ENCODE assay signal across 29 mouse cellular contexts in the genomic region with DNA sequence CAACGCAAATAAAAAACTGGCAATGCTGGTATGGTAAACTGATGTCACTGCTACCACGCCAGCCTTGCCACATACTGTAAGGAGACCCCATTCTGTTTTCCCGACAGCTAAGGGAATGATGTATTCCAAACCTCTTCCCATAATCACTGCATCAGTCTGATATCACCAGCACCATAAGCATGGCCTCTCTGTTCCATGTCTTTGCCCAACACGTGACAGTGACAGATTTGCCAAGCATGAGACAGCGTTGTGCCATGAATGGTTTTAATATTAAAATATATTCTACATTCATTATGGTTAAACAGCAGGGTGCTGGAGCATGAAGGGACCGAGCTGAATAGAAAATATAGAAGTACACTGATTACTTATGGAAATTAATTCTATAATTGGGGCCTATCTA. TPM values are rescaled to one million over a fixed set of nuclear protein-coding genes. Genes with fewer than 3 reads are reported as not detected.
DNase-seq lines count a peak whose midpoint lies in the region; ATAC-seq and TF ChIP-seq lines count a peak whose summit lies in the region.
"Had no signal": no experiment of that assay in that cellular context is flagged by ENCODE, and none has a peak within 500 bp of the region (broad histone marks: within the 10 kb centered on the region; RNA-seq: fewer than 3 reads in every experiment).

No protein-coding gene starts in this region.

- H3K27ac ChIP-seq in forebrain, embryonic 14.5 days (ENCODE audit: low read depth, low read length) = no peak overlapping the region
- no peak overlapping the region for H3K27ac ChIP-seq in forebrain, embryonic 11.5 days (ENCODE audit: low read depth, low read length)
- H3K27ac ChIP-seq in hindbrain, embryonic 11.5 days (ENCODE audit: low read depth, low read length) = no peak overlapping the region
- H3K27ac ChIP-seq in hindbrain, postnatal 0 days = no peak overlapping the region
- peak overlapping the region; percentile 40; the same call in 1 of the 2 replicates for H3K27ac ChIP-seq in hindbrain, embryonic 12.5 days
- H3K27ac ChIP-seq in midbrain, embryonic 14.5 days (replicated peaks; ENCODE audit: low read depth, low read length) = no peak overlapping the region
- H3K27ac ChIP-seq: embryonic facial prominence, embryonic 10.5 days; embryonic facial prominence, embryonic 15.5 days; liver, embryonic 12.5 days had no signal

- H3K27me3 ChIP-seq in forebrain, embryonic 14.5 days (replicated peaks; ENCODE audit: control insufficient read depth, insufficient read depth, low read length) = no peaks in the 10 kb centered on the region
- H3K27me3 ChIP-seq in forebrain, embryonic 11.5 days (ENCODE audit: control insufficient read depth, insufficient read depth, low read length) = no peaks in the 10 kb centered on the region
- H3K27me3 ChIP-seq in hindbrain, embryonic 11.5 days (ENCODE audit: control insufficient read depth, insufficient read depth, low read length) = no peaks in the 10 kb centered on the region
- H3K27me3 ChIP-seq in hindbrain, postnatal 0 days (ENCODE audit: insufficient read depth, low read length) = no peaks in the 10 kb centered on the region
- no peaks in the 10 kb centered on the region for H3K27me3 ChIP-seq in hindbrain, embryonic 12.5 days
- no peaks in the 10 kb centered on the region for H3K27me3 ChIP-seq in midbrain, embryonic 14.5 days (ENCODE audit: control insufficient read depth, insufficient read depth, low read length)
- H3K27me3 ChIP-seq: embryonic facial prominence, embryonic 15.5 days; heart, embryonic 12.5 days; liver, embryonic 12.5 days; megakaryocyte, embryonic 14.5 days; Patski had no signal

- no peak for DNase-seq in forebrain, embryonic 14.5 days (ENCODE audit: low spot score)
- no peak for DNase-seq in forebrain, embryonic 11.5 days (ENCODE audit: low spot score)
- DNase-seq in hindbrain, embryonic 11.5 days (ENCODE audit: low spot score) = no peak
- no peak for DNase-seq in hindbrain, postnatal 0 days (ENCODE audit: low spot score)
- peak; percentile 35 for DNase-seq in midbrain, embryonic 14.5 days
- DNase-seq in embryo, embryonic 10.5 days (ENCODE audit: low spot score) = no peak
- no peak for DNase-seq in heart, postnatal 14 days
- DNase-seq: adrenal gland, postnatal 14 days; cerebellum, adult 2 months; cerebellum, postnatal 14 days; gastrocnemius, postnatal 25 days; heart, adult 18-20 months; kidney, adult 9 months; kidney, postnatal 10 days; layer of hippocampus, postnatal 36 days; left cerebral cortex, postnatal 4 days; liver, postnatal 0 days; right cerebral cortex, adult 18-20 months; spleen, adult 18-20 months; thymus, postnatal 14 days had no signal

- H3K9ac ChIP-seq in forebrain, embryonic 14.5 days (ENCODE audit: low read length) = no peak overlapping the region
- no peak overlapping the region for H3K9ac ChIP-seq in forebrain, embryonic 11.5 days (ENCODE audit: low read length)
- no peak overlapping the region for H3K9ac ChIP-seq in hindbrain, embryonic 11.5 days (ENCODE audit: low read depth, low read length)
- H3K9ac ChIP-seq in hindbrain, postnatal 0 days (replicated peaks; ENCODE audit: low read length) = no peak overlapping the region
- H3K9ac ChIP-seq in hindbrain, embryonic 12.5 days = no peak overlapping the region
- no peak overlapping the region for H3K9ac ChIP-seq in midbrain, embryonic 14.5 days (replicated peaks; ENCODE audit: low read length)
- H3K9ac ChIP-seq: embryonic facial prominence, embryonic 15.5 days; heart, embryonic 12.5 days; liver, embryonic 12.5 days; liver, postnatal 0 days had no signal

- H3K9me3 ChIP-seq in forebrain, embryonic 14.5 days (replicated peaks; ENCODE audit: control insufficient read depth, low read length) = no peaks in the 10 kb centered on the region
- no peaks in the 10 kb centered on the region for H3K9me3 ChIP-seq in forebrain, embryonic 11.5 days (ENCODE audit: control insufficient read depth, low read length)
- no peaks in the 10 kb centered on the region for H3K9me3 ChIP-seq in hindbrain, embryonic 11.5 days (ENCODE audit: control insufficient read depth, low read length)
- no peaks in the 10 kb centered on the region for H3K9me3 ChIP-seq in hindbrain, postnatal 0 days (ENCODE audit: low read length)
- no peaks in the 10 kb centered on the region for H3K9me3 ChIP-seq in hindbrain, embryonic 12.5 days (replicated peaks)
- no peaks in the 10 kb centered on the region for H3K9me3 ChIP-seq in midbrain, embryonic 14.5 days (ENCODE audit: control insufficient read depth, low read length)
- H3K9me3 ChIP-seq: embryonic facial prominence, embryonic 10.5 days; embryonic facial prominence, embryonic 15.5 days; heart, embryonic 12.5 days; liver, embryonic 12.5 days; megakaryocyte, embryonic 14.5 days had no signal

- no peak overlapping the region for H3K4me2 ChIP-seq in forebrain, embryonic 14.5 days (ENCODE audit: low read length)
- no peak overlapping the region for H3K4me2 ChIP-seq in forebrain, embryonic 11.5 days (ENCODE audit: low read depth, low read length, severe bottlenecking)
- no peak overlapping the region for H3K4me2 ChIP-seq in hindbrain, embryonic 11.5 days (replicated peaks; ENCODE audit: low read depth, low read length)
- H3K4me2 ChIP-seq in hindbrain, postnatal 0 days (ENCODE audit: low read depth, low read length) = no peak overlapping the region
- no peak overlapping the region for H3K4me2 ChIP-seq in hindbrain, embryonic 12.5 days (replicated peaks)
- no peak overlapping the region for H3K4me2 ChIP-seq in midbrain, embryonic 14.5 days (ENCODE audit: low read length)
- H3K4me2 ChIP-seq: embryonic facial prominence, embryonic 15.5 days; heart, embryonic 12.5 days; liver, embryonic 12.5 days had no signal

- no peak for TF ChIP-seq CTCF in hindbrain, postnatal 0 days (IDR thresholded peaks at IDR 0.05; ENCODE audit: low read depth)

- no peak overlapping the region for H3K4me3 ChIP-seq in forebrain, embryonic 14.5 days (ENCODE audit: low read depth, low read length)
- no peak overlapping the region for H3K4me3 ChIP-seq in forebrain, embryonic 11.5 days (ENCODE audit: low read depth, low read length)
- no peak overlapping the region for H3K4me3 ChIP-seq in hindbrain, embryonic 11.5 days (ENCODE audit: low read depth, low read length)
- H3K4me3 ChIP-seq in hindbrain, postnatal 0 days (ENCODE audit: low read length) = no peak overlapping the region
- H3K4me3 ChIP-seq in hindbrain, embryonic 12.5 days = no peak overlapping the region
- H3K4me3 ChIP-seq in midbrain, embryonic 14.5 days (replicated peaks; ENCODE audit: low read depth, low read length) = no peak overlapping the region
- H3K4me3 ChIP-seq: embryonic facial prominence, embryonic 10.5 days; embryonic facial prominence, embryonic 15.5 days; heart, embryonic 12.5 days; liver, embryonic 12.5 days; megakaryocyte, embryonic 14.5 days had no signal

- H3K36me3 ChIP-seq in forebrain, embryonic 14.5 days (ENCODE audit: control insufficient read depth, insufficient read depth, low read length) = no peaks in the 10 kb centered on the region
- no peaks in the 10 kb centered on the region for H3K36me3 ChIP-seq in forebrain, embryonic 11.5 days (ENCODE audit: control insufficient read depth, insufficient read depth, low read length)
- H3K36me3 ChIP-seq in hindbrain, embryonic 11.5 days (ENCODE audit: control insufficient read depth, insufficient read depth, low read length) = no peaks in the 10 kb centered on the region
- no peaks in the 10 kb centered on the region for H3K36me3 ChIP-seq in hindbrain, postnatal 0 days (ENCODE audit: insufficient read depth, low read length)
- H3K36me3 ChIP-seq in hindbrain, embryonic 12.5 days = no peaks in the 10 kb centered on the region
- no peaks in the 10 kb centered on the region for H3K36me3 ChIP-seq in midbrain, embryonic 14.5 days (ENCODE audit: control insufficient read depth, insufficient read depth, low read length)
- H3K36me3 ChIP-seq: embryonic facial prominence, embryonic 10.5 days; embryonic facial prominence, embryonic 15.5 days; G1E; heart, embryonic 12.5 days; liver, embryonic 12.5 days had no signal

- intact Hi-C loops in heart, postnatal 14 days (cut with DNase I) = no loop called here

- peak; percentile 30; the same call in 1 of the 2 replicates for ATAC-seq in forebrain, embryonic 14.5 days
- ATAC-seq in forebrain, embryonic 11.5 days (replicated peaks; ENCODE audit: low FRiP score) = no peak
- peak; percentile 75 for ATAC-seq in hindbrain, embryonic 11.5 days (ENCODE audit: low FRiP score)
- no peak for ATAC-seq in hindbrain, postnatal 0 days
- ATAC-seq in hindbrain, embryonic 12.5 days (ENCODE audit: low FRiP score) = peak; percentile 79
- ATAC-seq in midbrain, embryonic 14.5 days (ENCODE audit: low FRiP score, low TSS enrichment) = peak; percentile 67
- ATAC-seq: intestine, embryonic 16.5 days; liver, embryonic 12.5 days; liver, postnatal 0 days; Patski had no signal

- peaks cover 2% of the 10 kb centered on the region; the same call in 1 of the 2 replicates for H3K4me1 ChIP-seq in forebrain, embryonic 14.5 days (ENCODE audit: control insufficient read depth, insufficient read depth, low read length)
- no peaks in the 10 kb centered on the region for H3K4me1 ChIP-seq in forebrain, embryonic 11.5 days (replicated peaks; ENCODE audit: control insufficient read depth, insufficient read depth, low read length)
- H3K4me1 ChIP-seq in hindbrain, embryonic 11.5 days (replicated peaks; ENCODE audit: control insufficient read depth, insufficient read depth, low read length) = peaks cover 2% of the 10 kb centered on the region; the same call in 1 of the 2 replicates
- no peaks in the 10 kb centered on the region for H3K4me1 ChIP-seq in hindbrain, postnatal 0 days (ENCODE audit: insufficient read depth, low read length)
- H3K4me1 ChIP-seq in hindbrain, embryonic 12.5 days = peaks cover 40% of the 10 kb centered on the region
- peaks cover 27% of the 10 kb centered on the region for H3K4me1 ChIP-seq in midbrain, embryonic 14.5 days (ENCODE audit: control insufficient read depth, insufficient read depth, low read length)
- H3K4me1 ChIP-seq: liver, embryonic 12.5 days had no signal

- WGBS in forebrain, embryonic 14.5 days = 75% methylated on average over 6 of the region's 6 CpGs
- 86% methylated on average over 6 of the region's 6 CpGs for WGBS in forebrain, embryonic 11.5 days
- WGBS in hindbrain, embryonic 11.5 days = 67% methylated on average over 6 of the region's 6 CpGs
- 47% methylated on average over 6 of the region's 6 CpGs for WGBS in hindbrain, postnatal 0 days
- WGBS in hindbrain, embryonic 12.5 days = 59% methylated on average over 6 of the region's 6 CpGs
- WGBS in midbrain, embryonic 14.5 days = 51% methylated on average over 6 of the region's 6 CpGs

RNA-seq across cellular contexts. Expression of gene 1700025G04Rik, which starts 14.2 kb away (rescaled TPM):
- polyA plus RNA-seq in forebrain, embryonic 14.5 days (2014; fragmentation: Nextera tagmentation; extraction: Ambion mirVana) = 25.3 and 28.5 TPM in 2 replicates
- 25.6 and 28.7 TPM in 2 replicates for polyA plus RNA-seq in forebrain, embryonic 11.5 days (2014; fragmentation: Nextera tagmentation; extraction: Ambion mirVana)
- polyA plus RNA-seq in hindbrain, embryonic 11.5 days (2014; fragmentation: Nextera tagmentation; extraction: Ambion mirVana) = 46.1 and 52.7 TPM in 2 replicates
- 19.9 and 32.4 TPM in 2 replicates for total RNA-seq in hindbrain, postnatal 0 days (2014; rRNA removed)
- 22.5 and 24.9 TPM in 2 replicates for polyA plus RNA-seq in hindbrain, postnatal 0 days (2015; fragmentation: Nextera tagmentation; extraction: Ambion mirVana)
- polyA plus RNA-seq in hindbrain, embryonic 12.5 days (2016; fragmentation: Nextera tagmentation; extraction: Ambion mirVana) = 51.0 and 58.8 TPM in 2 replicates
- 26.7 and 27.8 TPM in 2 replicates for polyA plus RNA-seq in midbrain, embryonic 14.5 days (2014; fragmentation: Nextera tagmentation; extraction: Ambion mirVana)
- total RNA-seq in heart, postnatal 14 days (2021) = 10 to 100 TPM; 41.5 to 44.4 TPM
- polyA plus RNA-seq: G1E had no signal

Comparison
In these comparisons a context has a peak if more than half of its experiments do, and no peak if none do; other contexts are left out.
1. ATAC-seq: peak in forebrain, embryonic 14.5 days (single experiment), hindbrain, embryonic 11.5 days (single experiment), hindbrain, embryonic 12.5 days (single experiment) and midbrain, embryonic 14.5 days (single experiment); none in forebrain, embryonic 11.5 days (single experiment) and hindbrain, postnatal 0 days (single experiment).